Mouse (Mus musculus): ENCODE data around the gene Mtrr.

- TF ChIP-seq POLR2A (IDR thresholded peaks at IDR 0.05; ENCODE audit: borderline replicate concordance, extremely low read depth, insufficient read depth, insufficient read length, poor library complexity, severe bottlenecking) (no peak), CTCF (IDR thresholded peaks at IDR 0.05; ENCODE audit: borderline replicate concordance, extremely low read depth, insufficient read depth, insufficient read length) (no peak)
Measured at GRCm38 (mm10) chr13:68603085-68603484, 21.1 kb upstream of the Mtrr start.
